Mouse (Mus musculus) common myeloid progenitor, adult 5-6 weeks (primary cell): ENCODE results near the gene Tnc. TPM values are rescaled to one million over a fixed set of nuclear protein-coding genes. Genes with fewer than 3 reads are reported as not detected.

Experiments
- ATAC-seq: replicated peaks from 2 replicates; pipeline ENCODE4 v1.8.0; 2016; ENCODE audit warnings: low read depth, mild to moderate bottlenecking, moderate TSS enrichment, inconsistent platforms; ENCODE audit not compliant: poor library complexity, severe bottlenecking
- total RNA-seq: library from RNA; stranded (forward); fragments of 200-1000, 187-1606 nt; gene quantifications from 2 replicates; pipeline ENCODE4 v1.2.3, GENCODE M21; 2017

The Tnc gene
- total RNA-seq, 1 experiment from 2014 or later = 0.05 TPM

GRCm38 (mm10) chr4:64029486-64029885 is 17.3 kb downstream of the Tnc start:
- ATAC-seq = no peak

DNA sequence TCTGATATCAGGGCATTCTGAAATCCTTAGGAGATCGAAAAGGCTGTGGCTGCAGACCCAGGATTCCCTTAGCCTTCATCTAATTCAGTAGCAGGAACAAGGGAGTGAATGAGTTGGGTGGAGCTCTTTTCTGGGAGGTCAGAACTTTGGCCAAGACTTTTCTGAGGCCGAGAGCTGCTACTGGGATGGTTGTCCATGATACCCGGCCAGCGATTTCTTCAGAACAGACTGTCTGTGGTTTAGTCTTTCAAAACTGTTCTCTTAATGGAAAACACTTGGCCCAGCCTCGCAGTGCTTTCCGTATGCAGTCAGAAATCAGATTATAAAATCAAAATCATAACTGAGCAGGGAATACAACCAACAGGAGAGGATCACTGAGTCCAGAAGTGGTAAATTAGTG is 21.2 kb downstream of the Tnc start:
- no peak for ATAC-seq

- no peak for ATAC-seq
Observed at GRCm38 (mm10) chr4:64024041-64024779, 22.6 kb downstream of the Tnc start.

- ATAC-seq = no peak
Observed at GRCm38 (mm10) chr4:64020930-64021589, 25.8 kb downstream of the Tnc start.

DNA sequence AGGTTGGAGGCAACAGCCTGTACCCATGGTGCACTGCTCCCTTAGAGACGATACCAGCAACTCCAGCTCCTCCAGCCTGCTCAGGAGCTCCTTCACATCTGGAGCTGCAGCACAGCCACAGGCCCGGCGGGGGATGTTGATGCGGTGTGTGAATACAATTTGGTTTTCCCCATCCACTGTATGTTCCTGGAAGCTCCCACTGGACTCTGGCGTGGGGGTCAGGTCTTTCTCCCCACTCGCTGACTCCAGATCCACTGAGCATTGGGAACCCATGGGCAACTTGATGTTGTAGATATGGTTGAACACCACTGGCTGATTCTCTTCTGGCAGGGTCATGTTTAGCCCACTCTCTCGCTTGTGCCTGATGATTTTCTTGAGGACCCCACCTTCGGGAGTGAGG is 26.7 kb downstream of the Tnc start:
- ATAC-seq = no peak

GRCm38 (mm10) chr4:64011308-64011707 is 35.5 kb downstream of the Tnc start:
- ATAC-seq = no peak

GRCm38 (mm10) chr4:64009936-64010335 is 36.9 kb downstream of the Tnc start:
- ATAC-seq = no peak

GRCm38 (mm10) chr4:64005198-64005597 is 41.6 kb downstream of the Tnc start:
- no peak for ATAC-seq

GRCm38 (mm10) chr4:64003677-64004076 is 43.1 kb downstream of the Tnc start:
- no peak for ATAC-seq

GRCm38 (mm10) chr4:64002168-64002567 is 44.6 kb downstream of the Tnc start:
- no peak for ATAC-seq

DNA sequence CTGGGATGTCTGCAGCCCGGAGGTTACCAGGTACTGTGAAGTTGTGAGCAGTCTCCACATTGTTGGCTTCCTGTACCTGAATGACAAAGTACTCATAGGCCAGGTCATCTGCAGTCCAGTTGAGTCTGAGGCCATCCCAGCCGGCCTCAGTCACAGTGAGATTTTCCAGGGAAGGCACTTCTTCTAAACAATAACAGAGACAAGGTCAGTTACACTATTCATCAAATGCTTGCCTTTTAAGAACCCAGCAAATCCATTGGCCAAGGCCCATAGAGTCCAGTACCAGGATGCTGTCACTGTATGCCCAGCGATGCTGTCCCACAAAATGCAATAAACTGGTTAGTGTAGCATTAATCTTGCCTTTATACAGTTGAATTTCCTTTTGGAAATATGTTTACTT is 46.0 kb downstream of the Tnc start:
- ATAC-seq = no peak

GRCm38 (mm10) chr4:64000293-64000692 is 46.5 kb downstream of the Tnc start:
- ATAC-seq = no peak

- no peak for ATAC-seq
Observed at GRCm38 (mm10) chr4:63993462-63994113, 53.2 kb downstream of the Tnc start.

GRCm38 (mm10) chr4:63990216-63990615 is 56.6 kb downstream of the Tnc start:
- ATAC-seq = no peak

- ATAC-seq = no peak
Observed at GRCm38 (mm10) chr4:63988090-63988489, 58.7 kb downstream of the Tnc start.

DNA sequence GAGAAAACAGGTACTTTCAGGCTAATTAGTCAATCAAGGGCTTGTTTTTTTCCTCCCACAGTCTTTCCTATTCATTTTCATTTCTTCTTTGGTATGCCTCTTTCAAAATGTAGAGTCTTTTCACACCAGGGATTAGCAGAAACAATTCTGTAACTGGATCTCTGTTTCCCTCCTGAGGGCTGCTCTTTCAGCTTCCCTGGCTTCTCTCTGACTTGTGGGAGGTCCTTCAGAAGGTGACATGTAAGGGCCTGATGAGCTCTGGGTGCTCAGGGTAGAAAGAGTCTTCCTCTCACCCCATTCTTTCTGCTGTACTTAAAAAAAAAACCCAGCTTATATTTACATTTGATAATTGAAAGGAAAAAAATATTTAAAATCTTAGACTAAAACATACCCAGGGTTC is 60.2 kb downstream of the Tnc start:
- no peak for ATAC-seq

GRCm38 (mm10) chr4:63983098-63983445 is 63.7 kb downstream of the Tnc start:
- no peak for ATAC-seq

GRCm38 (mm10) chr4:63982425-63983097 is 64.3 kb downstream of the Tnc start:
- ATAC-seq = no peak

DNA sequence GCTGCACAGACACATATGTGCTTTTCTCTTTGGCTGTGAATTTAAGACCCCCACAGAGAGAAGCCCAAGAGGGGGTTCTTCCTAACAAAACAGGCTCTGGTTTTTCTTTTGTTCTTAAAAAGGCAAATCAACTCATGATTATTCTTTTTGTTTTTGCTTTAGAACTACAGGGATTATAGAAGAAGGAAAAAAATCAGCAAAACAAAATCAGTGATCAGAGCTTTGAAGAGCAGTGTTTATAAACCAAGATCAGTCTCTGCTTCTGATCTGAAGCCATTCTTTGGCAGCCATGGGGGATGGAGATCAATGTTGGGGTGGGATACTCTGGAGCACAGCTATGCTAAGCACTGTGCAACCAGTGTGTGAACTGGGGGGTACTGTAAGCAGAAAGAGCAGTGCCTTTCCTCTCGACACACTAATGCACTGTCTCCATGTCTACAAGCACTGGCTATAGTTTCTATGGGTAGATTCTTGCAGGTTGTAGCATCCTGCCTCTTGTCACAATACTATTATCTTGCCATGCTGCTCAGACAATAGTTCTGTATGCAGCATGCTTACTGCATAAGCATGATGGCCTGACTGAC is 66.5 kb downstream of the Tnc start:
- no peak for ATAC-seq

DNA sequence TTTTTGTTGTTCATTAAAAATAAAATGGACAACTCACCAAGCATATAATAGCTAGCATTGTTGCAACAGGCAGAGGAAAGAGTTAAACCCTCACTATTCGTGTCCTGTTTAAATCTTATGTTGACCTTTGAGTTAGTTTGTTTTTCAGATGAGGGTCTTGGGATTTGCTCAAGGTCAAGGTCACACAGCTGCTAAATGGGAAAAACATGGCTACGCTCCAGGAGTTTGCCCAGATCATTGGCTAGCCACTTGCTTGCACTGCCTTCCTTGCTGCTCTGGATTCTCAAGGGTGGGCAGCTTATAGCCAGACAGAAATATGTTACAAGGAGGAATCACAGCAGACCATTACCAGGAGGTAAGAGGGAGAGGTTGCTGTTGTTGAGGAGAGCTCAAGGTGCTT is 67.2 kb downstream of the Tnc start:
- no peak for ATAC-seq

DNA sequence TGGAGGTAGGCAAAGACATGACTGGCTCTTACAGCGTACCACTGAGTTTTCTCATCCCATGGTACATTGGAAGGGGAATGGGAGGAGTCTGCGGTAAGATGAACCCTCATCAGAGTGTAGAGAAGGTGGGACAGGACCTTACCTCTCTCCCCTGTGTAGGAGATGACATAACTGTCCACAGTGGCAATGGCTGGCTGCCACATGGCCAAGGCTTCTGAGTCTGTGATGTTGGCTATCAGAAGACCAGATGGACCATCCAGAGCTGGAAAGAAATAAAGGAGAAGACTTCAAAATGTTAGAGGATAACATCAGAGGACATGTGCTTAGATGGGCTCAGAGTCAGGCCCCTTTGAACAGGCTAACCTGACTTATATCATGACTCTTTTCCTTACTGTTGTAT is 74.3 kb downstream of the Tnc start:
- ATAC-seq = no peak
